Mouse (Mus musculus) liver, adult 2 months (tissue): ENCODE results near the gene Capza2. TPM values are rescaled to one million over a fixed set of nuclear protein-coding genes. Genes with fewer than 3 reads are reported as not detected.

Experiments used
- DNase-seq: peaks from one replicate; pipeline ENCODE4 v3.0.0-alpha.2; 2011; ENCODE audit warnings: low read depth, low spot score; ENCODE audit errors: extremely low read depth
- H3K27ac ChIP-seq: fragments of 200-500 bp; replicated peaks from 2 replicates; pipeline ENCODE4 v1.5.1; 2012; ENCODE audit warnings: low read depth, mild to moderate bottlenecking, control low read depth, inconsistent platforms, low read length; ENCODE audit not compliant: insufficient read depth
- H3K27me3 ChIP-seq: fragments of 200-500 bp; 2 replicates; pipeline ENCODE4 v1.6.1; 2012; ENCODE audit warnings: mild to moderate bottlenecking, moderate library complexity, low read length, inconsistent platforms; ENCODE audit not compliant: control insufficient read depth, insufficient read depth
- H3K36me3 ChIP-seq: fragments of 200-500 bp; 2 replicates; pipeline ENCODE4 v1.6.1; 2012; ENCODE audit warnings: low read length, inconsistent platforms; ENCODE audit not compliant: control insufficient read depth, insufficient read depth
- H3K4me1 ChIP-seq: fragments of 200-500 bp; 2 replicates; pipeline ENCODE4 v1.6.1; 2011; ENCODE audit warnings: low read length; ENCODE audit not compliant: control insufficient read depth, insufficient read depth
- H3K4me3 ChIP-seq: fragments of 200-500 bp; 2 replicates; pipeline ENCODE4 v1.5.1; 2011; ENCODE audit warnings: low read depth, mild to moderate bottlenecking, control low read depth, low read length, moderate library complexity; ENCODE audit not compliant: insufficient read depth
- H3K79me2 ChIP-seq: fragments of 200-500 bp; 2 replicates; pipeline ENCODE4 v1.6.1; 2012; ENCODE audit warnings: inconsistent platforms, mild to moderate bottlenecking, low read length, moderate library complexity; ENCODE audit not compliant: control insufficient read depth, insufficient read depth
- H3K9ac ChIP-seq: fragments of 200-500 bp; 2 replicates; pipeline ENCODE4 v1.6.1; 2012; ENCODE audit warnings: low read depth, mild to moderate bottlenecking, control low read depth, inconsistent platforms, low read length
- CTCF ChIP-seq: fragments of 200-500 bp; IDR thresholded peaks from 2 replicates; pipeline ENCODE4 v1.5.1; 2011; ENCODE audit warnings: low read depth, low read length, control low read depth
- POLR2A ChIP-seq: fragments of 200-500 bp; IDR thresholded peaks from 2 replicates; pipeline ENCODE4 v1.6.1; 2011; ENCODE audit warnings: low read length, control low read depth; ENCODE audit not compliant: insufficient read depth; ENCODE audit errors: extremely low read depth
- WGBS: fragments of 180-500 bp; shearing (Covaris S2); methylation state at CpG from one replicate; pipeline ENCODE4 v1.1.7; 2018; 5-methylcytosine and 5-hydroxymethylcytosine counted together
- polyA plus RNA-seq: library from polyadenylated mRNA; depleted of rRNA; stranded (reverse); fragments of >200 nt; gene quantifications from 2 replicates; pipeline ENCODE4 v1.2.3, GENCODE M21; 2012; rRNA removed
- total RNA-seq: library from RNA; depleted of rRNA; stranded (reverse); fragments of >200 nt; gene quantifications from 2 replicates; pipeline ENCODE4 v1.2.3, GENCODE M21; 2014; rRNA removed

Gene Capza2
- total RNA-seq (71.2 and 80.9 TPM in 2 replicates), polyA plus RNA-seq (7.7 and 9.4 TPM in 2 replicates)

DNA sequence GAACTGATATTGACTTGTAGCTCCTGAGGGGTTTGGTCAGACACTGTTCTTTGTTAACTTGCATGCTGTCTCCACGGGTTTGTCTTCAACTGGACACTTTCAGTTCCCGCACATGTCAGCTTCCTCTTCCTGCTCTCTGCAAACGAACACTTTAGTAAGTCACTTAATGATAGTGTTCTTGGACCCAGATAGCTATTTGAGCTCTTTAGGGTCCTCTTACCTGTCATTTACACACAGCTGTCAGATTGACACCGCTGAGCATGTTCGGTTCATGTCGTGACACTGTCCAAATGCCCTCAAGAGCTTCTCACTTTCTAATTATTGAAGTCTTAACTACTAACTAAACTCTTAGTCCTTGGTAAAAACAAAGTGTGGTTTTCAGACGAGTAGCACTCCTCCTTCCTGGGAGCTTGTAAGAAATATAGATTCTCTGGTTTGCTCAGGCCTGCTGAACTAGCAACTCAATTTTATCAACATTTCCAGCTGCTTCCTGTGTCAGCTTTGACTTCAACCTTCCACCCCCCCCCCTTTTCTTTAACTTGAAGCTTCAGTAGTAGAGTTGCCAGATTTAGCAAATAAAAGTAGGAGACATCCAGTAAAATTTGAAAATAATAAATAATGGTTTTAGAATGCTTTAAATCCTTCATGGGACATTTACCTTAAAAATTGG lies at the start of gene Capza2:
Gene Capza2, plus strand, starts transcription at position 620 of the 670 bp plus-strand sequence.
- peak; percentile 55 for DNase-seq

DNA sequence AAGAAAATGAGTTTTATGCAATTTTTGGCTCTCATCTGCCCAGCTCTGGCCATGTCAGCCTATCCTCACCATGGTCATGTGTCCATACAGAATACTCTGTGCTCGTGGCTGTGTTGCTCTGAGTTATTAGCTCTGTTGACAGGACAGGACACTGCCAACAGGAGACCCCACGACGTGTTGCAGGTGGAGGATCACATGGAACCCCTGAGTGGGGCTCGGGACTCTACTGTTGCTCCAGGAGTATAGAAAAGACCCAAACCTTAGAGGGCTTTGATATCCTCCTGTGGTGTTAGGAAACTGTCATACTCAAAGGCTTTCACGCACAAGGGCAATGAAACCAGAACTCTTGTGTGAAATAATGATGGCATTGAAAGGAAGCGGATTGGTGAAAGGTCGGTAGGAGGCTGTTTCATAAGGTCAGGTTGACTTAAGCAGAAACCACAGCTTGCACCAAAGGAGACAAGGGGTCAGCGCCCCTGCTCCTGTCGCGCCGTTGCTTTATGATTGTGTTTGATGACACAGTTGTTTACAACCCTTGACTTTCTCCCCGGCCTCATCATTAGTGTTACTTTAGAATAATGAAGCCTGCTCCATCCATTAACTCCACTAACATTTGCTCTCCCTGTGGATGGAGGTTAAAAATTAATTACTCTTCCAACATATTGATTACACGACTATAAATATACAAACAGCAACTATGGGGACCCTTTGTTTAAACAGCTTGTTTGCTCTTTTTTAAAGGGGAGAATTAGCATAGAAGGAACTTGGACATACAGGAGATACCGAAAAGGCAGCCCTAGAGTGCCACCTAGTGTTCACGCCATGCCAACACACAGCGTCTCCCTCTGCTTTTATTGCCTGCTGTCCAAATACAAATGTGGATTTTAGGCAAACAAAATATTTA lies 46.7 kb upstream of the Capza2 start:
- Histone ChIP-seq H3K27ac (no peak overlapping the region), H3K79me2 (no peaks in the 10 kb centered on the region), H3K4me1 (no peaks in the 10 kb centered on the region; the same call in 1 of the 2 replicates), H3K4me3 (no peak overlapping the region), H3K36me3 (no peaks in the 10 kb centered on the region), H3K9ac (no peak overlapping the region), H3K27me3 (no peaks in the 10 kb centered on the region)
- peak; percentile 69 for DNase-seq
- 14% methylated on average over 16 of the region's 16 CpGs for WGBS
- TF ChIP-seq CTCF (peak; percentile 85), POLR2A (no peak)

More for the DNA sequence above, at the start of gene Capza2:
- TF ChIP-seq POLR2A = no peak
- TF ChIP-seq CTCF = no peak
- Histone ChIP-seq H3K4me1 (peaks cover 9% of the 10 kb centered on the region), H3K27me3 (no peaks in the 10 kb centered on the region), H3K4me3 (peak within 1 kb of the TSS; percentile 62), H3K79me2 (peaks cover 9% of the 10 kb centered on the region; the same call in 1 of the 2 replicates), H3K9ac (peak within 1 kb of the TSS; percentile 82), H3K36me3 (no peaks in the 10 kb centered on the region), H3K27ac (peak within 1 kb of the TSS; percentile 31; the same call in 1 of the 2 replicates)
- 72% methylated on average over 7 of the region's 7 CpGs for WGBS

DNA sequence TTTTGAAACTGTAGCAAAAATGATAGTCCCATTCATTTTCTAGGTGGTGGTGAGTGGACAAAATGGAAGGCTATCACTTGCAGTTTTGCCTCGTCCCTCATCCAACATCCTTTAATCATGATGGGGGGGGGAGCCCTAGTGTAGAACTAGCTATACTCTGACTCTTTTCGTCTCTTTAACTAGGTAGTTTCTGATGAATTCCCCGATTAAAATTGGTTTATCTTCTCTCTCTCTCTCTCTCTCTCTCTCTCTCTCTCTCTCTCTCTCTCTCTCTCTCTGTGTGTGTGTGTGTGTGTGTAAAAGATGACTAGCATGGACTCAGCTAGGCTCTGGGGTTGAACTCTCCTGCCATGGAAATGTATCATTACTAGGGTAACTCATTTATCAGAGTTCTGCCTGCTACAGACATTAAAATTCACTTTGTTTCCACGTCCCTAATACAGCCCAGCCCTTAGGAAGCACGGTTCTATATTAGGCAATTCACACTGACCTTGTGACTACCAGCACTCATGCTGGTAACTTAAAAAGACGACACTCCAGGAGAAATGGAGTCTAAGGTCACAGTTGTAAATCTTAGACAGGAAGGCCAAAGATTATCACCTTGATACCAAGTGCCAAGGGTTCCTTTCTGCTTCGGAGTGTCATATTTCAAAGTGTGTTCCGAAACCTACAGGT lies 45.9 kb upstream of the Capza2 start:
- DNase-seq = no peak
- Histone ChIP-seq H3K36me3 (no peaks in the 10 kb centered on the region), H3K27ac (no peak overlapping the region), H3K9ac (no peak overlapping the region), H3K79me2 (no peaks in the 10 kb centered on the region), H3K4me3 (no peak overlapping the region), H3K4me1 (no peaks in the 10 kb centered on the region; the same call in 1 of the 2 replicates), H3K27me3 (no peaks in the 10 kb centered on the region)
- TF ChIP-seq CTCF (no peak), POLR2A (no peak)
- 27% methylated on average over 8 of the region's 8 CpGs for WGBS

DNA sequence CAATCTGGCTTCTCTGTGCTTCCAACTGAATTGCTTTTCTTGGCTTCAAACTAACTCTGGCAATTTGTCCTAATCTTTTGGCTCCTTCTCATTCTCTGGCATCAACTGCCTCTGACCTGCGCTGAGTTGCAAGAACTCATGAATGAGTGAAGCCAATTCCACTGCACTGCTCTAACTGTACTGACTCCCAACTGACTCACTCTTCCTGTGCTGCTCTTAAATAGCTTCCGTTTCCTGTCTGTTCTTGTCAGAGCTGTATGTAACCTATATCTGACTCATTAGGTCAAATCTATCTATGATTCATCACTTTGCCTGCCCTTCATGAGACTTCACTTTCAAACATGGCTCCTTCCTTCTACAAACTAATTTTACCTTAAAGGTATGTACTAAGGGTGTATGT lies 42.1 kb upstream of the Capza2 start:
- Histone ChIP-seq H3K36me3 (no peaks in the 10 kb centered on the region), H3K79me2 (no peaks in the 10 kb centered on the region), H3K4me1 (peaks cover 2% of the 10 kb centered on the region; the same call in 1 of the 2 replicates), H3K27me3 (no peaks in the 10 kb centered on the region), H3K4me3 (no peak overlapping the region), H3K27ac (no peak overlapping the region), H3K9ac (no peak overlapping the region)
- WGBS = 63% methylated on average over 2 of the region's 2 CpGs
- DNase-seq = peak; percentile 30
- TF ChIP-seq POLR2A (no peak), CTCF (no peak)

DNA sequence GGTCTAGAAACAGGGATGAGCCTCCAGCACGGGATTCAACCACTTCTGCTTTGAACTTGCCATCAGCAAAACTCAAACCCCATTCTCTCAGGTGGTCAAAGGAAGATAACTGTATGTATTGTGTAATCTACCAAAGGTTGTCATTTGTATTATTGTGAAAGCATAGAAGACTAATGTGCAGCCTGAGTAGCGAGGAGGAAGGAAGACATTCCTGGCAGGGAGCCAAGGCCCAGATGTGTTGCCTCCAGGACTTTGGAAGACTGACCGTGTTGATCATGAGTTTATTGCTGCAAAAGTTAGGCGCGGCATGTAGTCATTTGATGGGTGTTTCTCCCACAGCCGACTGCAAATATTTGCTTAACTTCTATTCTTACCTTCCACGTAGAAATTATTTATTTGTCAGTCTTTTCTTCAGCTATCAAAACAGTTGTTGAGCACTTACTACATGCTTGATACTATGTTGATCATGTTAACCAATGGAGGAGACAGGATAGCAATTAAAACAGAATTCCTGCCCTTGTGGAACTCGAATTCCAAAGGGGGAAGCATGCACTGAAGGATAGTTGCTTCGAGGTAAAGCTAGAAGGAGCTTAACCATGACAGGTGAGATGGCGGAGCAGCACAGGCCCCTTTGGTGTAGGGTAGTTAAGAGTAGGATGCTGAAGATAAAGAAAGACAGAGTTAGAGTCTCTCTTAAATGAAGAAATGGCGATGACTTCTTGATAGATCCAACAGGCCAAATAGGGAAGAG lies 40.1 kb upstream of the Capza2 start:
- Histone ChIP-seq H3K27me3 (no peaks in the 10 kb centered on the region), H3K36me3 (no peaks in the 10 kb centered on the region), H3K4me1 (peaks cover 2% of the 10 kb centered on the region; the same call in 1 of the 2 replicates), H3K27ac (no peak overlapping the region), H3K4me3 (no peak overlapping the region), H3K9ac (no peak overlapping the region), H3K79me2 (no peaks in the 10 kb centered on the region)
- WGBS = 47% methylated on average over 11 of the region's 11 CpGs
- DNase-seq = peak; percentile 64
- TF ChIP-seq CTCF (no peak), POLR2A (no peak)
